Mouse (Mus musculus) lung, adult 2 months (tissue): ENCODE data around the gene Ubn1.

Source experiments
- CTCF ChIP-seq: fragments of 200-500 bp; IDR thresholded peaks from 2 replicates; pipeline ENCODE4 v1.5.1; 2011; ENCODE audit warnings: mild to moderate bottlenecking, low read length, control low read depth; ENCODE audit not compliant: insufficient read depth
- POLR2A ChIP-seq: fragments of 200-500 bp; IDR thresholded peaks from 2 replicates; pipeline ENCODE4 v1.6.1; 2011; ENCODE audit warnings: low read depth, mild to moderate bottlenecking, control low read depth, low read length, borderline replicate concordance; ENCODE audit errors: extremely low read depth

GRCm38 (mm10) chr16:5074341-5074740 is 24.5 kb downstream of the Ubn1 start:
- no peak for TF ChIP-seq CTCF
- no peak for TF ChIP-seq POLR2A
